Mouse (Mus musculus): ENCODE data around the gene Fam221a.

DNA sequence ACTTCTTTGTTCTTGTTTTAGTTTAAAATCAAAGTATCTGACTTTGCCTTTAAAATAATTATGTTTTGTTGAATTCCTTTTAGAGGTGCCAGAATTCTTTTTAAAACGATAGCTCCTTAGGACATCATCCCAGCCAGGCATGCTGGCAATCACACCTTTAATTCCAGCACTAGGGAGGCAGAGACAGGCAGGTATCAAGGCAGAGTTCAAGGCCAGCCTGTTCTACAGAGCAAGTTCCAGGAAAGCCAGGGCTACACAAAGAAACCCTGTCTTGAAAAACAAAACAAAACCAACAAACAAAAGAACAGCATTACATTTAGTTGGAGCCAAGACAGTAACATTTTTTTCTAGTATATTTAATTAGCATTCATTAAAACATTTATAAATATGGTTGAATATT, 48.4 kb downstream of the Fam221a start:
- TF ChIP-seq CTCF (IDR thresholded peaks at IDR 0.05) (no peak), EP300 (IDR thresholded peaks at IDR 0.05) (no peak)

All from lung, postnatal 0 days (tissue).